In genomic region chr7:72596985-72597384, GRCm38 (mm10) we compare ENCODE assay signal across 16 mouse cellular contexts.
"Had no signal": no experiment of that assay in that cellular context is flagged by ENCODE, and none has a peak within 500 bp of the region (broad histone marks: within the 10 kb centered on the region; RNA-seq: fewer than 3 reads in every experiment).

No protein-coding gene starts in this region.

- H3K4me2 ChIP-seq: neural tube, embryonic 12.5 days; neural tube, embryonic 13.5 days; neural tube, embryonic 15.5 days; stomach, embryonic 15.5 days had no signal

- H3K36me3 ChIP-seq: neural tube, embryonic 12.5 days; neural tube, embryonic 13.5 days; neural tube, embryonic 15.5 days; stomach, embryonic 15.5 days had no signal

- H3K4me3 ChIP-seq: neural tube, embryonic 12.5 days; neural tube, embryonic 13.5 days; neural tube, embryonic 15.5 days; stomach, embryonic 15.5 days had no signal

- H3K27me3 ChIP-seq: neural tube, embryonic 12.5 days; neural tube, embryonic 13.5 days; neural tube, embryonic 15.5 days; stomach, embryonic 15.5 days had no signal

- H3K9ac ChIP-seq: neural tube, embryonic 12.5 days; neural tube, embryonic 13.5 days; neural tube, embryonic 15.5 days; stomach, embryonic 15.5 days had no signal

- H3K9me3 ChIP-seq: neural tube, embryonic 12.5 days; neural tube, embryonic 13.5 days; neural tube, embryonic 15.5 days; stomach, embryonic 15.5 days had no signal

- H3K4me1 ChIP-seq: neural tube, embryonic 12.5 days; neural tube, embryonic 15.5 days; stomach, embryonic 15.5 days had no signal

- H3K27ac ChIP-seq: neural tube, embryonic 12.5 days; neural tube, embryonic 13.5 days; neural tube, embryonic 15.5 days; stomach, embryonic 15.5 days; stomach, postnatal 0 days had no signal

- DNase-seq: retina, postnatal 1 day; right cerebral cortex, postnatal 14 days; right cerebral cortex, postnatal 25 days; right cerebral cortex, postnatal 4 days; spleen, adult 18-20 months; thymus, adult 18-20 months; thymus, adult 2 months; thymus, postnatal 14 days; thymus, postnatal 25 days; thymus, postnatal 36 days; thymus, postnatal 4 days had no signal
